Mouse (Mus musculus) sigmoid colon, adult 10 weeks (tissue): ENCODE data around the gene Btbd35f13. TPM values are rescaled to one million over a fixed set of nuclear protein-coding genes. Genes with fewer than 3 reads are reported as not detected.

Experiments used
- polyA plus RNA-seq: library from polyadenylated mRNA; stranded (reverse); fragments of 350-450 nt; fragmentation: Illumina TruSeq; extraction: RNeasy Lipid Tissue Mini Kit (QIAGEN cat#74804); gene quantifications from one replicate; pipeline ENCODE4 v1.2.3, GENCODE M21; 2014; ENCODE audit warnings: low read depth, low replicate concordance

Btbd35f13 gene
- polyA plus RNA-seq = not detected

DNA sequence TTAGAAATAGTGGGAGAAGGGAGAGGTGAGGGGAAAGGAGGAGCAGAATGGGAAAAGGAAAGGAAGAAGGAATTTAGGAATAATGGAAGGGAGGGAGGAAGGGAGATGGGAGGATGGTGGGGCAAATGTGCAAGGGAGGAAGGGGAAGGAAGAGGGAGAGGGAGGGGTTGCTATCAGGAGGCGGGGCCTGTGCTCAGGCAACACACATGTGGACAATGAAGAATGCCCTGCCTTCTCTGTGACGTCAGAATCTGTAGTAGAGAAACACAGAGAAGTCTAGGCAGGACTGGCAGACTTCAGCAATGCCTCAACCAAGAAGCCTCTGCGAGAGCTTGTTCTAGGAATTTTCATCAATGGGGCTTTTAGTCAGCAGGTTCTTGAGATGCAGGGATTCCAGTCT lies at the start of gene Btbd35f13:
Gene Btbd35f13, plus strand, starts transcription at position 301 of the 400 bp plus-strand sequence.

DNA sequence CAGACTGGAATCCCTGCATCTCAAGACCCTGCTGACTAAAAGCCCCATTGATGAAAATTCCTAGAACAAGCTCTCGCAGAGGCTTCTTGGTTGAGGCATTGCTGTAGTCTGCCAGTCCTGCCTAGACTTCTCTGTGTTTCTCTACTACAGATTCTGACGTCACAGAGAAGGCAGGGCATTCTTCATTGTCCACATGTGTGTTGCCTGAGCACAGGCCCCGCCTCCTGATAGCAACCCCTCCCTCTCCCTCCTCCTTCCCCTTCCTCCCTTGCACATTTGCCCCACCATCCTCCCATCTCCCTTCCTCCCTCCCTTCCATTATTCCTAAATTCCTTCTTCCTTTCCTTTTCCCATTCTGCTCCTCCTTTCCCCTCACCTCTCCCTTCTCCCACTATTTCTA lies 45.3 kb downstream of the Btbd35f13 start, which contains the start of gene Btbd35f14:
Gene Btbd35f14, minus strand, starts transcription at position 101 of the 400 bp plus-strand sequence.

Other genes with a start within 250 kb of the Btbd35f13 start
- not detected for gene Btbd35f15, start 79.9 kb upstream of the Btbd35f13 start, polyA plus RNA-seq
- gene Btbd35f14, start 45.2 kb downstream of the Btbd35f13 start, polyA plus RNA-seq = not detected